Mouse (Mus musculus) small intestine, adult 2 months (tissue): ENCODE measurements around the gene 4930535I16Rik. TPM values are rescaled to one million over a fixed set of nuclear protein-coding genes. Genes with fewer than 3 reads are reported as not detected.
A peak's percentile ranks its signal among the peaks of the same experiment; 100 is the strongest.

ENCODE experiments used
- H3K27ac ChIP-seq: fragments of 200-500 bp; 2 replicates; pipeline ENCODE4 v1.5.1; 2012; ENCODE audit warnings: low read depth, low read length, control low read depth, inconsistent platforms; ENCODE audit not compliant: insufficient read depth
- H3K27me3 ChIP-seq: fragments of 200-500 bp; 2 replicates; pipeline ENCODE4 v1.6.1; 2012; ENCODE audit warnings: mild to moderate bottlenecking, moderate library complexity, low read length, inconsistent platforms; ENCODE audit not compliant: control insufficient read depth, insufficient read depth
- H3K36me3 ChIP-seq: fragments of 200-500 bp; 2 replicates; pipeline ENCODE4 v1.6.1; 2012; ENCODE audit warnings: mild to moderate bottlenecking, low read length, control low read depth, inconsistent platforms; ENCODE audit not compliant: control insufficient read depth, insufficient read depth
- H3K4me1 ChIP-seq: fragments of 200-500 bp; 2 replicates; pipeline ENCODE4 v1.6.1; 2012; ENCODE audit warnings: low read length, inconsistent platforms, mixed read lengths; ENCODE audit not compliant: control insufficient read depth, insufficient read depth, insufficient read length
- H3K4me3 ChIP-seq: fragments of 200-500 bp; 2 replicates; pipeline ENCODE4 v1.5.1; 2012; ENCODE audit warnings: low read depth, mild to moderate bottlenecking, control low read depth, inconsistent platforms, low read length, moderate library complexity
- CTCF ChIP-seq: fragments of 200-500 bp; IDR thresholded peaks from 2 replicates; pipeline ENCODE4 v1.5.1; 2012; ENCODE audit warnings: low read depth, mild to moderate bottlenecking, control low read depth, inconsistent platforms, low read length, moderate library complexity, mixed read lengths; ENCODE audit not compliant: insufficient replicate concordance, insufficient read length; ENCODE audit errors: extremely low read depth
- POLR2A ChIP-seq: fragments of 200-500 bp; IDR thresholded peaks from 2 replicates; pipeline ENCODE4 v1.6.1; 2012; ENCODE audit warnings: low read depth, mild to moderate bottlenecking, control low read depth, inconsistent platforms, low read length, moderate library complexity
- WGBS: fragments of 180-500 bp; shearing (Covaris S2); methylation state at CpG from one replicate; pipeline ENCODE4 v1.1.7; 2018; 5-methylcytosine and 5-hydroxymethylcytosine counted together
- polyA plus RNA-seq: library from polyadenylated mRNA; depleted of rRNA; stranded (reverse); fragments of >200 nt; gene quantifications from 2 replicates; pipeline ENCODE4 v1.2.3, GENCODE M21; 2012; rRNA removed

4930535I16Rik gene
- polyA plus RNA-seq, 1 experiment, result 1.0 TPM

GRCm38 (mm10) chr4:123905126-123905668 lies 12.6 kb downstream of the 4930535I16Rik start:
- TF ChIP-seq CTCF, result no peak
- TF ChIP-seq POLR2A, result no peak
- H3K27me3 ChIP-seq, result no peaks in the 10 kb centered on the region
- peak overlapping the region; percentile 43; the same call in 1 of the 2 replicates for H3K27ac ChIP-seq
- WGBS, result 1% methylated on average over 51 of the region's 53 CpGs
- peak overlapping the region; percentile 92 for H3K4me3 ChIP-seq
- peaks cover 3% of the 10 kb centered on the region for H3K36me3 ChIP-seq
- H3K4me1 ChIP-seq, result no peaks in the 10 kb centered on the region; the same call in 1 of the 2 replicates

GRCm38 (mm10) chr4:123904333-123905125 lies 13.3 kb downstream of the 4930535I16Rik start, which contains the start of gene Mycbp:
Gene Mycbp (plus strand): TSS chr4:123904832.
- H3K36me3 ChIP-seq, result no peaks in the 10 kb centered on the region; the same call in 1 of the 2 replicates
- H3K27me3 ChIP-seq, result no peaks in the 10 kb centered on the region
- peak within 1 kb of the TSS; percentile 53 for H3K27ac ChIP-seq
- no peaks in the 10 kb centered on the region; the same call in 1 of the 2 replicates for H3K4me1 ChIP-seq
- WGBS, result under 1% methylated on average over 46 of the region's 49 CpGs
- H3K4me3 ChIP-seq, result peak within 1 kb of the TSS; percentile 92
- TF ChIP-seq CTCF (no peak), POLR2A (peak; percentile 62; the same call in 1 of the 2 replicates)

- no peak overlapping the region for H3K27ac ChIP-seq
- no peak for TF ChIP-seq POLR2A
- no peak for TF ChIP-seq CTCF
- no peaks in the 10 kb centered on the region; the same call in 1 of the 2 replicates for H3K36me3 ChIP-seq
- H3K27me3 ChIP-seq, result no peaks in the 10 kb centered on the region
- 77% methylated on average over 3 of the region's 3 CpGs for WGBS
- no peak overlapping the region for H3K4me3 ChIP-seq
- H3K4me1 ChIP-seq, result no peaks in the 10 kb centered on the region; the same call in 1 of the 2 replicates
Measured at GRCm38 (mm10) chr4:123903432-123903831, 14.4 kb downstream of the 4930535I16Rik start.

- no peaks in the 10 kb centered on the region for H3K36me3 ChIP-seq
- H3K4me1 ChIP-seq, result no peaks in the 10 kb centered on the region
- H3K4me3 ChIP-seq, result no peak overlapping the region
- no peaks in the 10 kb centered on the region for H3K27me3 ChIP-seq
- H3K27ac ChIP-seq, result no peak overlapping the region
- TF ChIP-seq POLR2A (no peak), CTCF (peak; percentile 33; the same call in 1 of the 2 replicates)
- WGBS, result 10% methylated on average over 5 of the region's 5 CpGs
Measured at GRCm38 (mm10) chr4:123898696-123899095, 19.1 kb downstream of the 4930535I16Rik start.

GRCm38 (mm10) chr4:123894295-123894694 lies 23.5 kb downstream of the 4930535I16Rik start:
- Histone ChIP-seq H3K4me1 (no peaks in the 10 kb centered on the region), H3K27ac (no peak overlapping the region), H3K4me3 (no peak overlapping the region), H3K27me3 (no peaks in the 10 kb centered on the region), H3K36me3 (no peaks in the 10 kb centered on the region)
- TF ChIP-seq POLR2A, result no peak
- WGBS, result 73% methylated on average over 4 of the region's 4 CpGs

- Histone ChIP-seq H3K36me3 (no peaks in the 10 kb centered on the region), H3K4me3 (no peak overlapping the region), H3K4me1 (no peaks in the 10 kb centered on the region), H3K27ac (no peak overlapping the region), H3K27me3 (no peaks in the 10 kb centered on the region)
- 66% methylated on average over 5 of the region's 5 CpGs for WGBS
- TF ChIP-seq POLR2A, result no peak
- no peak for TF ChIP-seq CTCF
Measured at GRCm38 (mm10) chr4:123893726-123894125, 24.1 kb downstream of the 4930535I16Rik start.

Other genes with a start within 250 kb of the 4930535I16Rik start
- 14.9 and 22.3 TPM in 2 replicates for gene Macf1, start 233.7 kb downstream of the 4930535I16Rik start, polyA plus RNA-seq
- 7.1 and 16.5 TPM in 2 replicates for gene Ndufs5, start 199.8 kb downstream of the 4930535I16Rik start, polyA plus RNA-seq
- gene Akirin1, start 167.7 kb downstream of the 4930535I16Rik start, polyA plus RNA-seq, result 19.7 and 29.1 TPM in 2 replicates
- gene Rhbdl2, start 130.1 kb downstream of the 4930535I16Rik start, polyA plus RNA-seq, result 3.3 and 6.2 TPM in 2 replicates
- not detected in 2 replicates for gene 4933427I04Rik, start 58.3 kb downstream of the 4930535I16Rik start, polyA plus RNA-seq
- gene Mycbp, start 13.2 kb downstream of the 4930535I16Rik start, polyA plus RNA-seq, result 4.2 and 8.0 TPM in 2 replicates
- gene Rragc, start 576 bp downstream of the 4930535I16Rik start, polyA plus RNA-seq, result 12.8 and 28.6 TPM in 2 replicates